Mouse (Mus musculus): ENCODE data around the gene Ext2.

DNA sequence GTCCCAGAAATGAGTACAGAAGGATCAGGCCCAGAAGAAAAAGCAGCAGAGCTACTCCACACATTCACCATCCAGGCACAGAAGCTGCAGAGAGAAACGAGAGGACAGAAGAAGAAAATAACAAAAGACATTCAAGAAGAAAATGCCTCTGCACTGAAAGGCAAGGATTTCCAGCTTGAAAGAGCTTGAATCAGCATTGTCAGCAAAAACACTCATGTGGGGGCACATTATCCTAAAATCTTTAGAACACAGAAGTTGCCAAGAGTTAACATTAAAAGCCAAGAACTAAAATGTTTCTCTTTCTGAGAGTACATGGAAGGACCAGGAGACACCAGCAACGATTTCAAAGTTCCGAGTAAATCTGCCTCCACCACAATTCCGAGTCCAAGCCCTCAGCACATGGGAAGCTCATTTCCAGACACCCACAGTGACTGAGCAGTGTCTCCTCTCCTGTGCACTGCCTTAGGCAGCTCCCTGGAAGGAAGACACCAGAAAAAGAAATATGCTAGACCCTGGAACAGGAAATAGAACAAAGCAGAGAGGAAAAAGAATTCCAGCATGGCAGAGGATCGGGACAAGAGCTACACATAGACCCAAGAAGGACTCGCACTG is 69.1 kb downstream of the Ext2 start:
- TF ChIP-seq POLR2AphosphoS2 (IDR thresholded peaks at IDR 0.05; ENCODE audit: insufficient read length, low read depth) (no peak), E2F4 (IDR thresholded peaks at IDR 0.05; ENCODE audit: insufficient read depth) (no peak), REST (IDR thresholded peaks at IDR 0.05; ENCODE audit: insufficient read depth, insufficient read length) (no peak), POLR2A (IDR thresholded peaks at IDR 0.05; ENCODE audit: insufficient read length, low read depth) (no peak), CEBPB (IDR thresholded peaks at IDR 0.05; ENCODE audit: insufficient read depth, poor library complexity, severe bottlenecking) (no peak), MYOD1 (IDR thresholded peaks at IDR 0.05; ENCODE audit: control insufficient read depth in 1 of 3, insufficient read length in 2 of 3, low read depth in 2 of 3) (no peak)

Measured in myocyte (in vitro differentiated cells).